Mouse (Mus musculus): ENCODE results near the gene Gfod1. TPM values are rescaled to one million over a fixed set of nuclear protein-coding genes. Genes with fewer than 3 reads are reported as not detected.

Gene Gfod1
- polyA plus RNA-seq, 1 experiment, result 47.5 TPM

- 45% methylated on average over 6 of the region's 6 CpGs for WGBS
- peak; percentile 39 to 53 for DNase-seq
- no peaks in the 10 kb centered on the region for H3K27me3 ChIP-seq (ENCODE audit: control insufficient read depth, insufficient read depth, low read length)
- H3K4me1 ChIP-seq (ENCODE audit: control insufficient read depth, insufficient read depth, low read length), result peaks cover 54% of the 10 kb centered on the region
- H3K4me3 ChIP-seq (replicated peaks; ENCODE audit: insufficient read depth, low read depth, low read length), result no peak overlapping the region
- TF ChIP-seq CTCF (IDR thresholded peaks at IDR 0.05; ENCODE audit: borderline replicate concordance, insufficient read depth, low read depth, low read length) (no peak), POLR2A (IDR thresholded peaks at IDR 0.05; ENCODE audit: borderline replicate concordance, insufficient read depth, low read length) (no peak)
- no peak overlapping the region for H3K27ac ChIP-seq (ENCODE audit: insufficient read depth, low read length)
Measured at GRCm38 (mm10) chr13:43236630-43237029, 67.3 kb downstream of the Gfod1 start.

DNA sequence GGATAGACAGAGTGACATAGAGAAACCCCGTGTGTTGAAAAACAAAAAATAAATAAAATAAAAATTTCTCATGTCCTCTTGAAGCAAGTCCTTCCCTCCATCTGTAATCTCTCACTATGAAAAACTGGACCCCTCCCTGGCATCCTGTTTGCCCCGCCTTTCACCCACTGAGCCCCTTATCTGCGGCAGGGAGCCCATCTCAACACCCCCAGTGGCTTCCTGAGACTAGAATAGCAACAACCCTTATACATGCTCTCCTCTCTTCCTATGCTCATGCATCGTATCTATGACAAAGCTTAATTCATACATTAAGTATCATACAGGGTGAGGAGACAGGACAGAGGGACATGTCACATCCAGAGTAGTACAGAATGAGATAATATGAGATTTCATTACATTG, 68.0 kb downstream of the Gfod1 start:
- no peaks in the 10 kb centered on the region for H3K27me3 ChIP-seq (ENCODE audit: control insufficient read depth, insufficient read depth, low read length)
- no peak for DNase-seq
- H3K27ac ChIP-seq (ENCODE audit: insufficient read depth, low read length), result no peak overlapping the region
- TF ChIP-seq CTCF (IDR thresholded peaks at IDR 0.05; ENCODE audit: borderline replicate concordance, insufficient read depth, low read depth, low read length), result no peak
- TF ChIP-seq POLR2A (IDR thresholded peaks at IDR 0.05; ENCODE audit: borderline replicate concordance, insufficient read depth, low read length), result no peak
- WGBS, result 77% methylated on average over 4 of the region's 4 CpGs
- no peak overlapping the region for H3K4me3 ChIP-seq (replicated peaks; ENCODE audit: insufficient read depth, low read depth, low read length)
- peaks cover 55% of the 10 kb centered on the region for H3K4me1 ChIP-seq (ENCODE audit: control insufficient read depth, insufficient read depth, low read length)

- WGBS, result 94% methylated on average over 3 of the region's 3 CpGs
- Histone ChIP-seq H3K4me1 (ENCODE audit: control insufficient read depth, insufficient read depth, low read length) (peaks cover 58% of the 10 kb centered on the region), H3K27me3 (ENCODE audit: control insufficient read depth, insufficient read depth, low read length) (no peaks in the 10 kb centered on the region), H3K27ac (ENCODE audit: insufficient read depth, low read length) (no peak overlapping the region), H3K4me3 (replicated peaks; ENCODE audit: insufficient read depth, low read depth, low read length) (no peak overlapping the region)
- peak in 1 of 2 experiments; percentile 33 for DNase-seq
- TF ChIP-seq CTCF (IDR thresholded peaks at IDR 0.05; ENCODE audit: borderline replicate concordance, insufficient read depth, low read depth, low read length) (no peak), POLR2A (IDR thresholded peaks at IDR 0.05; ENCODE audit: borderline replicate concordance, insufficient read depth, low read length) (no peak)
Measured at GRCm38 (mm10) chr13:43235586-43235910, 68.4 kb downstream of the Gfod1 start.

DNA sequence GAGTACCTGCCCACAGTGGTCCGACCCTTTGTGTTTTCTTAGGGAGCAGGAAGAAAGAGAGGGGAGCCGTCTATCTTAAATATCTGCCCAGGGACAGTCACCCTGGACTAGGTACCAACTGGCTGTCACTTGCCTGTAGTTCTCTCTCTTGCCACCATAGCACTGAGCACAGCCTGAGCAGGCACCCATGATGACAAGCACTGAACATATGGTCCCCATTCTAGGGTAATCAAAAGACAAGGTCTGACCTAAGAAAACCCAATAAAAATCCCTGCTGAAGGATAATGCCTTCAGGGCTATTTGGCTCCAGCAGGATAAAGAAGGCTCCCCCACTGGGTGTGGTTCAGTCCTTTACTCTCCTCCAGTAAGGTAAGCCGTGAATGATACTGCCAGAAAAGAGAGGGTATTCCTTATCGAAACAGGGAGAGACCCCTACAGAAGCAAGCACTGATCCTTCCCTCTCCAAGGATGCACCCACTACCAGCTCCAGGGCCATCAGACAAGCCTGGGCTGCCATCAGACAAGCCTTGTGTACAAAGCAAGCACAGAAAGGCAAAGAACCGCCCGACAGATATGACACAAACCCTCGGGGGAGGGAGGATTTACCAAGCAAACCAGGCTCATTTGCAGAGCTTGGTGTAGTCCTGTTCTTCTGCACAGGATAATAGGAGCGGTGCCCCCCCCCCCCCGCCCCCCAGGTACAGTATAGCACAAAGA, 68.9 kb downstream of the Gfod1 start:
- H3K4me1 ChIP-seq (ENCODE audit: control insufficient read depth, insufficient read depth, low read length), result peaks cover 61% of the 10 kb centered on the region
- TF ChIP-seq CTCF (IDR thresholded peaks at IDR 0.05; ENCODE audit: borderline replicate concordance, insufficient read depth, low read depth, low read length) (peak; percentile 45), POLR2A (IDR thresholded peaks at IDR 0.05; ENCODE audit: borderline replicate concordance, insufficient read depth, low read length) (no peak)
- no peaks in the 10 kb centered on the region for H3K27me3 ChIP-seq (ENCODE audit: control insufficient read depth, insufficient read depth, low read length)
- 63% methylated on average over 9 of the region's 9 CpGs for WGBS
- peak overlapping the region; percentile 86 for H3K27ac ChIP-seq (ENCODE audit: insufficient read depth, low read length)
- no peak overlapping the region for H3K4me3 ChIP-seq (replicated peaks; ENCODE audit: insufficient read depth, low read depth, low read length)
- DNase-seq, result peak; percentile 47 to 64

DNA sequence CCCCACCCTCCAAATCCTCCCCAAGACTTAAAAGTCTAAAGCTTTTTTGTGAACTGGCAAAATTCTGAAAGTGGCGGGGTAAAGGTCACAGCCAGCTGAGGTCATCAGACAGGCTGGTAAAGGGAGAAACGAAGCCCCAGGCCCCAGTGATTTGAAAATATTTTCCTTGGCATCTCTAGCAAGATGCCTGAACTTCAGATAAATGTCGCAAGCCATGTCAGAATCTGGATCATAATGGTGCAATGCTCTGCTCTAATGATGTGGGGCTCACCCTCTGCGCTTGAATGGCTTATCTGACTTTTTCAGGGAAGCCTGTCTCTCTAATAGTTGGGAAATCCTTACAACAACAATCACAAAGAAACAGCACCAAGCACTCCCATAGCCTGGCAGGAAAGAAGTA, 70.6 kb downstream of the Gfod1 start:
- WGBS, result 88% methylated on average over 4 of the region's 4 CpGs
- H3K27ac ChIP-seq (ENCODE audit: insufficient read depth, low read length), result no peak overlapping the region

DNA sequence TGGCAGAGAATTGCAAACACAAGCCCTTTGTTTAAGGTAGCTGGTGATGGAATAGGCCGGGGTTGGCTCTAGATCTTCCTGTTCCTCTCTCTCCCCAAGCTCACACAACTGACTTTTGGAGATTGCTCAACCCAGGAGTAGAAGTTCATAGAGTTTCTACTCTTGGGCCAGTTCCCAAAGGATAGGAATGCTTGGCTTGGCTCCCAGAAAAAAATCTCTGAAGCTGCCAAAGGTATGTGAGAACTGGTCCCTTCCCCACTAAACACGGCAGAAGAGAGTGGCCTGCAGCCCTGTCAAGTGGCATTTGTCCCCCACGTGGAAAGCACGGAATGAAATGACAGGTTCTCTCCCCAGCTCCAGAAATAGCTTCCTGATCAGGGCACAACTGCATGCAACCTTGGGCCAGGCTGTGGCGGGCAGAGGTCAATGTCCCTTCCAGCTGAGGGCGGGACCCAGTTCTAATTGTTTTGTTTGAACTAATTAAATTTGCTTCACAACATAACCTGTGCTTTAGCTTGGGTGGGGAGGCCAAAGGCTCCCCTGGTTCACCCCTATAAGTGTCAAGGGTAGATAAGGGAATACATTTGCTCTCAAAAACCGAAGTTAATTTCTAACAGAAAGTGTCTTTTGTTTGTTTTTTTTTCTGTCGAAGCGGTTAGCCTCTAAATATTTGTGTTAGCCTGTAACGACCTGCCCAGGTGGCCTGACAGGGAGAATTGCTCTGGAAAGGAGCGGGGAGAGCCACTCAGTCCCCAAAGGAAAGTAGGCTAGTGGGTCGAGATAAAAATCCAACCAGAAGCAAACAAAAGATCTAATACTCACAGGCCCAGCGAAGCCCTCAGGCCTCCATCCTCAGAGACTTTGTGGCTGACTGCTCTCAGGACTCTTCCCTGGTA, 71.8 kb downstream of the Gfod1 start:
- Histone ChIP-seq H3K27ac (ENCODE audit: insufficient read depth, low read length) (peak overlapping the region; percentile 80), H3K4me3 (replicated peaks; ENCODE audit: insufficient read depth, low read depth, low read length) (no peak overlapping the region), H3K4me1 (ENCODE audit: control insufficient read depth, insufficient read depth, low read length) (peaks cover 52% of the 10 kb centered on the region), H3K27me3 (ENCODE audit: control insufficient read depth, insufficient read depth, low read length) (no peaks in the 10 kb centered on the region)
- DNase-seq, result peak; percentile 66 to 82
- WGBS, result 33% methylated on average over 13 of the region's 13 CpGs
- TF ChIP-seq CTCF (IDR thresholded peaks at IDR 0.05; ENCODE audit: borderline replicate concordance, insufficient read depth, low read depth, low read length) (no peak), POLR2A (IDR thresholded peaks at IDR 0.05; ENCODE audit: borderline replicate concordance, insufficient read depth, low read length) (no peak)

More for the DNA sequence above, 70.6 kb downstream of the Gfod1 start:
- Histone ChIP-seq H3K27me3 (ENCODE audit: control insufficient read depth, insufficient read depth, low read length) (no peaks in the 10 kb centered on the region), H3K4me1 (ENCODE audit: control insufficient read depth, insufficient read depth, low read length) (peaks cover 57% of the 10 kb centered on the region), H3K4me3 (replicated peaks; ENCODE audit: insufficient read depth, low read depth, low read length) (no peak overlapping the region)
- no peak for TF ChIP-seq POLR2A (IDR thresholded peaks at IDR 0.05; ENCODE audit: borderline replicate concordance, insufficient read depth, low read length)
- no peak for TF ChIP-seq CTCF (IDR thresholded peaks at IDR 0.05; ENCODE audit: borderline replicate concordance, insufficient read depth, low read depth, low read length)
- no peak for DNase-seq

GRCm38 (mm10) chr13:43230842-43231241, 73.1 kb downstream of the Gfod1 start:
- H3K27ac ChIP-seq (ENCODE audit: insufficient read depth, low read length), result peak overlapping the region; percentile 80
- no peak overlapping the region for H3K4me3 ChIP-seq (replicated peaks; ENCODE audit: insufficient read depth, low read depth, low read length)
- peaks cover 45% of the 10 kb centered on the region for H3K4me1 ChIP-seq (ENCODE audit: control insufficient read depth, insufficient read depth, low read length)
- TF ChIP-seq POLR2A (IDR thresholded peaks at IDR 0.05; ENCODE audit: borderline replicate concordance, insufficient read depth, low read length), result no peak
- TF ChIP-seq CTCF (IDR thresholded peaks at IDR 0.05; ENCODE audit: borderline replicate concordance, insufficient read depth, low read depth, low read length), result no peak
- WGBS, result 84% methylated on average over 4 of the region's 4 CpGs
- no peak for DNase-seq
- no peaks in the 10 kb centered on the region for H3K27me3 ChIP-seq (ENCODE audit: control insufficient read depth, insufficient read depth, low read length)

Measured in cerebellum, adult 2 months (tissue).